Mouse (Mus musculus) kidney, adult 2 months (tissue): ENCODE measurements at regions not wholly inside any gene's neighbourhood (a gene's known extent, or its start where the extent isn't known, plus 50 kb on each side); places are given as distances from the start of the nearest gene placed in this dataset.

Experiments used
- DNase-seq: peaks from one replicate; pipeline ENCODE4 v3.0.0; 2021
- H3K27ac ChIP-seq: fragments of 200-500 bp; 2 replicates; pipeline ENCODE4 v1.5.1; 2012; ENCODE audit warnings: low read depth, low read length, control low read depth, inconsistent platforms; ENCODE audit not compliant: insufficient read depth
- H3K27me3 ChIP-seq: fragments of 200-500 bp; replicated peaks from 2 replicates; pipeline ENCODE4 v1.6.1; 2012; ENCODE audit warnings: mild to moderate bottlenecking, moderate library complexity, low read length, inconsistent platforms; ENCODE audit not compliant: control insufficient read depth, insufficient read depth
- H3K36me3 ChIP-seq: fragments of 200-500 bp; 2 replicates; pipeline ENCODE4 v1.6.1; 2012; ENCODE audit warnings: mild to moderate bottlenecking, moderate library complexity, low read length, inconsistent platforms; ENCODE audit not compliant: control insufficient read depth, insufficient read depth
- H3K4me1 ChIP-seq: fragments of 200-500 bp; 2 replicates; pipeline ENCODE4 v1.6.1; 2011; ENCODE audit warnings: low read length; ENCODE audit not compliant: control insufficient read depth, insufficient read depth
- H3K4me3 ChIP-seq: fragments of 200-500 bp; 2 replicates; pipeline ENCODE4 v1.5.1; 2011; ENCODE audit warnings: mild to moderate bottlenecking, low read depth, low read length, control low read depth; ENCODE audit not compliant: insufficient read depth
- CTCF ChIP-seq: fragments of 200-500 bp; conservative IDR thresholded peaks from 2 replicates; pipeline ENCODE4 v1.5.1; 2011; ENCODE audit warnings: low read depth, mild to moderate bottlenecking, control low read depth, low read length, moderate library complexity, mixed read lengths; ENCODE audit not compliant: insufficient read depth, insufficient read length
- POLR2A ChIP-seq: fragments of 200-500 bp; IDR thresholded peaks from one replicate; pipeline ENCODE4 v1.6.1; 2011; ENCODE audit warnings: low read depth, low read length, control low read depth
- WGBS: fragments of 180-500 bp; shearing (Covaris S2); methylation state at CpG from one replicate; pipeline ENCODE4 v1.1.7; 2018; 5-methylcytosine and 5-hydroxymethylcytosine counted together

GRCm38 (mm10) chr14:97446793-97447192 lies 722.8 kb downstream of the Dach1 start:
- Histone ChIP-seq H3K4me1 (no peaks in the 10 kb centered on the region), H3K36me3 (no peaks in the 10 kb centered on the region), H3K27ac (no peak overlapping the region), H3K27me3 (no peaks in the 10 kb centered on the region), H3K4me3 (no peak overlapping the region)
- TF ChIP-seq CTCF (no peak; the same call in 1 of the 2 replicates), POLR2A (no peak)
- WGBS, result 91% methylated on average over 1 of the region's 1 CpGs
- DNase-seq, result no peak

- no peaks in the 10 kb centered on the region for H3K4me1 ChIP-seq
- TF ChIP-seq CTCF, result no peak
- TF ChIP-seq POLR2A, result no peak
- WGBS, result 75% methylated on average over 6 of the region's 6 CpGs
- H3K4me3 ChIP-seq, result no peak overlapping the region
- no peaks in the 10 kb centered on the region for H3K36me3 ChIP-seq
- no peaks in the 10 kb centered on the region for H3K27me3 ChIP-seq
- H3K27ac ChIP-seq, result no peak overlapping the region
- DNase-seq, result no peak
Measured at GRCm38 (mm10) chr14:97440326-97440725, 729.2 kb downstream of the Dach1 start.

- TF ChIP-seq POLR2A, result no peak
- TF ChIP-seq CTCF, result no peak
- no peak for DNase-seq
- H3K27ac ChIP-seq, result no peak overlapping the region
- no peak overlapping the region for H3K4me3 ChIP-seq
- no peaks in the 10 kb centered on the region for H3K36me3 ChIP-seq
- H3K4me1 ChIP-seq, result no peaks in the 10 kb centered on the region
- no peaks in the 10 kb centered on the region for H3K27me3 ChIP-seq
- WGBS, result 62% methylated on average over 4 of the region's 4 CpGs
Measured at GRCm38 (mm10) chr14:97435453-97436233, 733.9 kb downstream of the Dach1 start.

DNA sequence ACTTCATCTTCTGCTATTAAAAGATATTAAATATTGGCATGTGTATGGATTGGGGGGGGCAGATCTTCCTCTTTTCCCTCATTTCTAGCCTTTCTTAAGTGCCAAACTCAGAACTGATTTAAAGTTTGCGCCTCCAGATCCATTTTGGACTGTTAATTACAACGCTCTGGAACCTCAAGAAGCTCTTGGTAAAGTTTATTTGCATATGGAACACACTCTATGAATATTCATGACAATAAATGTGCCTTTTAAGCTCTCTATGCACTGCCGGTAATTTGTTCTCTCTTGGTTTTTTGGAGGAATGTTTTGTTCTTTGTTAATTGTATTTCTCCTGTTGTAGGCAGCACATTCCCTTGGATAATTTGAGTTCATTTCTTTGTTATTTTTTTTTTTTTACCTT lies 738.3 kb downstream of the Dach1 start:
- Histone ChIP-seq H3K27me3 (no peaks in the 10 kb centered on the region), H3K27ac (no peak overlapping the region), H3K4me1 (no peaks in the 10 kb centered on the region), H3K4me3 (no peak overlapping the region), H3K36me3 (no peaks in the 10 kb centered on the region)
- no peak for DNase-seq
- 77% methylated on average over 3 of the region's 3 CpGs for WGBS
- no peak for TF ChIP-seq POLR2A
- no peak for TF ChIP-seq CTCF

DNA sequence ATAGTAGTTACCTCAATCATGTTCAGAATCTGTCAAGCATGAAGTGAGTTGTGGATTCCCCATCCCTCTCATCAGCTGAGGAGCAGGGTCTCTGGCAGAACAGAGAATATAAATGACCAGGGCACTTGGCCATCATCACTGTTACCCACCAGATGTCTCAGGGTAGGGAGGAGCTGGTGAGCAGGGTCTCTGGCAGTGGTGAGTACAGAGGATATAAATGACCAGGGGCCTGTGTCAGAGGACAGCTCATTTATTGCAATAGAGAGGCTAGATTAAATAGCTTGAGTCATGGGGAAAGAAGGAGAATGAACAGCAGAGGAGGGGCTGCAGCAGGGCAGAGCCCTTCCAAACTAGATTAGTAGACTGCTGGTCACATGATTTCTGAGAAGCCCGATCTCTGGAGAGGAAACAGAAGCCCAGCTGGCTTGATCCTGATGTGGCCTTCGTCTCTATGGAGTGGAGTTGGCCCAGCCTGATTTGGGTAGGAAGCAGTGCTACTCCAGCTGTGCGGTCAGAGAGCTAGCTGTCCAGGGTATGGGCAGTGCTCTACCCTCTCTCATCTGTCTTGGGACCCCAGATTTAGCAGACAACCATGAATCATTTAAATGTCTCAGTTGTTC lies 766.3 kb downstream of the Dach1 start:
- DNase-seq, result no peak
- TF ChIP-seq POLR2A, result no peak
- TF ChIP-seq CTCF, result no peak
- WGBS, result 46% methylated on average over 3 of the region's 3 CpGs
- Histone ChIP-seq H3K4me3 (no peak overlapping the region), H3K27ac (no peak overlapping the region), H3K4me1 (no peaks in the 10 kb centered on the region), H3K36me3 (no peaks in the 10 kb centered on the region), H3K27me3 (no peaks in the 10 kb centered on the region)

DNA sequence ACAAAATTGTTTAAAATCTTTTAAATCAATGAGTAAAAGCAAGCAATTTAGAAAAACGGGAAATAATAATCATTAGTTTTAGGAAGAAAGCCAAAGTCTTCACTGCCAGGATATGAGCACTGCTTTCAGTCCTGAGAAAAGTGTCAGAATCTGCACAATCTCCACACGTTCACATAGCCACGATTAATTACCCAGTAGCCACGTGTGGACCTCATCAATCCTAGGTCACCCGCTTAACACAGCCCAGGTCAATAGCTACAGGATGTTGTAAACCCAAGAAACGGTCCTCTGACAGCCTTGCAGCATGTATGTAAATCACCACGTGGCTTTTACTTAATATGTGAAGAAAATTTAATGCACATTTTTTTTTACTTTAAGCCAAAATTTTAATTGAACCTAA lies 773.2 kb downstream of the Dach1 start:
- H3K4me3 ChIP-seq, result no peak overlapping the region
- TF ChIP-seq CTCF, result no peak
- no peak for TF ChIP-seq POLR2A
- no peak overlapping the region for H3K27ac ChIP-seq
- no peaks in the 10 kb centered on the region for H3K27me3 ChIP-seq
- WGBS, result 35% methylated on average over 7 of the region's 7 CpGs
- no peak for DNase-seq
- no peaks in the 10 kb centered on the region for H3K4me1 ChIP-seq
- H3K36me3 ChIP-seq, result no peaks in the 10 kb centered on the region

GRCm38 (mm10) chr14:97395750-97396377 lies 773.7 kb downstream of the Dach1 start:
- no peak for TF ChIP-seq CTCF
- TF ChIP-seq POLR2A, result no peak
- Histone ChIP-seq H3K27me3 (no peaks in the 10 kb centered on the region), H3K36me3 (no peaks in the 10 kb centered on the region), H3K4me3 (no peak overlapping the region), H3K4me1 (no peaks in the 10 kb centered on the region), H3K27ac (no peak overlapping the region)
- no peak for DNase-seq
- WGBS, result 80% methylated on average over 7 of the region's 7 CpGs
